Mouse (Mus musculus) G1E (cell line): ENCODE measurements around the gene Smyd4. TPM values are rescaled to one million over a fixed set of nuclear protein-coding genes. Genes with fewer than 3 reads are reported as not detected.

Experiments used
- ATAC-seq: 2 replicates; pipeline ENCODE4 v1.8.0; 2016; ENCODE audit warnings: mild to moderate bottlenecking; ENCODE audit not compliant: insufficient number of reproducible peaks, poor library complexity, low FRiP score, severe bottlenecking; ENCODE audit errors: extremely low read depth
- DNase-seq: peaks from one replicate; pipeline ENCODE4 v3.0.0; 2012; ENCODE audit warnings: low spot score
- H3K27me3 ChIP-seq: 2 replicates; pipeline ENCODE4 v1.6.1; 2012; ENCODE audit warnings: mild to moderate bottlenecking, low read length, inconsistent platforms; ENCODE audit not compliant: insufficient read depth
- H3K36me3 ChIP-seq: replicated peaks from 2 replicates; pipeline ENCODE3; 2012; ENCODE audit warnings: mild to moderate bottlenecking, inconsistent platforms
- H3K4me1 ChIP-seq: 2 replicates; pipeline ENCODE4 v1.6.1; 2012; ENCODE audit warnings: low read depth, low read length, inconsistent platforms, mixed read lengths; ENCODE audit not compliant: insufficient read depth
- H3K4me3 ChIP-seq: 2 replicates; pipeline ENCODE4 v1.5.1; 2012; ENCODE audit warnings: low read depth, mild to moderate bottlenecking, inconsistent platforms, low read length, moderate library complexity, mixed read lengths
- H3K9me3 ChIP-seq: replicated peaks from 2 replicates; pipeline ENCODE4 v1.6.1; 2012; ENCODE audit warnings: inconsistent platforms
- CTCF ChIP-seq: IDR thresholded peaks from 2 replicates; pipeline ENCODE4 v1.5.1; 2012; ENCODE audit warnings: low read depth, low read length, inconsistent platforms, mixed read lengths
- GATA1 ChIP-seq: IDR thresholded peaks from 2 replicates; pipeline ENCODE4 v1.6.1; 2012; ENCODE audit warnings: borderline replicate concordance, low read length, inconsistent platforms, mixed read lengths
- GATA2 ChIP-seq: IDR thresholded peaks from 2 replicates; pipeline ENCODE4 v1.6.1; 2012; ENCODE audit warnings: low read depth, low read length, inconsistent platforms, borderline replicate concordance
- POLR2AphosphoS5 ChIP-seq: IDR thresholded peaks from 2 replicates; pipeline ENCODE4 v1.6.1; 2012; ENCODE audit warnings: low read depth, low read length, inconsistent platforms; ENCODE audit not compliant: insufficient replicate concordance
- TAL1 ChIP-seq: conservative IDR thresholded peaks from 2 replicates; pipeline ENCODE4 v1.6.1; 2012; ENCODE audit warnings: low read depth, low read length, inconsistent platforms, mixed read lengths
- polyA plus RNA-seq: library from polyadenylated mRNA; stranded (reverse); fragments of >175 nt; gene quantifications from 2 replicates; pipeline ENCODE4 v1.2.3, GENCODE M21; 2012
- total RNA-seq, 2 experiments: library from RNA; stranded (forward) in 1 of 2; stranded (reverse) in 1 of 2; fragments of 200-1000 nt in 1 of 2; fragments of >200 nt in 1 of 2; fragmentation: Nextera tagmentation in 1 of 2; gene quantifications; 2 replicates each; pipeline ENCODE4 v1.2.3; 2014 to 2017

Smyd4 gene
- total and polyA plus RNA-seq, 3 experiments = 1.1 to 15.0 (median 12.4) TPM

- DNase-seq = no peak
- no peaks in the 10 kb centered on the region for H3K27me3 ChIP-seq
- H3K4me3 ChIP-seq = no peak overlapping the region
- H3K36me3 ChIP-seq = peaks cover 54% of the 10 kb centered on the region
- H3K9me3 ChIP-seq = no peaks in the 10 kb centered on the region
- peaks cover 47% of the 10 kb centered on the region for H3K4me1 ChIP-seq
- no peak for TF ChIP-seq CTCF
- no peak for TF ChIP-seq TAL1
- TF ChIP-seq GATA1 = no peak
- no peak for TF ChIP-seq POLR2AphosphoS5
- no peak for TF ChIP-seq GATA2
- ATAC-seq = no peak
Measured at GRCm38 (mm10) chr11:75344163-75344562, 4.1 kb upstream of the Smyd4 start.

GRCm38 (mm10) chr11:75344716-75345115, 3.5 kb upstream of the Smyd4 start:
- Histone ChIP-seq H3K36me3 (peaks cover 50% of the 10 kb centered on the region), H3K9me3 (no peaks in the 10 kb centered on the region), H3K4me3 (no peak overlapping the region; the same call in 1 of the 2 replicates), H3K27me3 (no peaks in the 10 kb centered on the region), H3K4me1 (peaks cover 51% of the 10 kb centered on the region)
- DNase-seq (no peak), ATAC-seq (no peak)
- TF ChIP-seq GATA2 (no peak), TAL1 (no peak), POLR2AphosphoS5 (no peak), GATA1 (no peak), CTCF (no peak)

- Histone ChIP-seq H3K27me3 (no peaks in the 10 kb centered on the region), H3K4me1 (peaks cover 55% of the 10 kb centered on the region), H3K4me3 (peak overlapping the region; percentile 47; the same call in 1 of the 2 replicates), H3K36me3 (peaks cover 35% of the 10 kb centered on the region), H3K9me3 (no peaks in the 10 kb centered on the region)
- no peak for ATAC-seq
- no peak for DNase-seq
- TF ChIP-seq TAL1 (no peak), GATA1 (no peak), POLR2AphosphoS5 (no peak), CTCF (no peak), GATA2 (no peak)
Measured at GRCm38 (mm10) chr11:75346556-75347187, 1.6 kb upstream of the Smyd4 start.

GRCm38 (mm10) chr11:75347188-75347585, 1.0 kb upstream of the Smyd4 start:
- H3K4me1 ChIP-seq = peaks cover 55% of the 10 kb centered on the region
- TF ChIP-seq CTCF (no peak), TAL1 (no peak), POLR2AphosphoS5 (no peak), GATA2 (no peak), GATA1 (no peak)

GRCm38 (mm10) chr11:75347596-75347995, 637 bp upstream of the Smyd4 start:
- ATAC-seq (no peak), DNase-seq (no peak)
- Histone ChIP-seq H3K36me3 (peaks cover 33% of the 10 kb centered on the region), H3K4me1 (peaks cover 55% of the 10 kb centered on the region), H3K27me3 (no peaks in the 10 kb centered on the region), H3K9me3 (no peaks in the 10 kb centered on the region), H3K4me3 (peak overlapping the region; percentile 86)
- no peak for TF ChIP-seq GATA1
- TF ChIP-seq TAL1 = no peak
- TF ChIP-seq GATA2 = no peak
- no peak for TF ChIP-seq CTCF

More at GRCm38 (mm10) chr11:75347188-75347585, 1.0 kb upstream of the Smyd4 start:
- Histone ChIP-seq H3K9me3 (no peaks in the 10 kb centered on the region), H3K27me3 (no peaks in the 10 kb centered on the region), H3K36me3 (peaks cover 34% of the 10 kb centered on the region), H3K4me3 (peak overlapping the region; percentile 86)
- ATAC-seq (no peak), DNase-seq (no peak)

- H3K4me1 ChIP-seq = peaks cover 45% of the 10 kb centered on the region
- ATAC-seq (no peak), DNase-seq (no peak)
- no peaks in the 10 kb centered on the region for H3K27me3 ChIP-seq
- peaks cover 28% of the 10 kb centered on the region for H3K36me3 ChIP-seq
- no peak for TF ChIP-seq CTCF
- no peak for TF ChIP-seq POLR2AphosphoS5
- no peak for TF ChIP-seq GATA2
- TF ChIP-seq TAL1 = no peak
- H3K4me3 ChIP-seq = peak overlapping the region; percentile 86
- H3K9me3 ChIP-seq = no peaks in the 10 kb centered on the region
Measured at GRCm38 (mm10) chr11:75348890-75349261, 643 bp downstream of the Smyd4 start.
